Mouse (Mus musculus) adrenal gland, postnatal 14 days (tissue): ENCODE measurements at regions not wholly inside any gene's neighbourhood (a gene's known extent, or its start where the extent isn't known, plus 50 kb on each side); places are given as distances from the start of the nearest gene placed in this dataset.

ENCODE experiments used
- DNase-seq: peaks from one replicate; pipeline ENCODE4 v3.0.0; 2021; ENCODE audit warnings: mixed read lengths

DNA sequence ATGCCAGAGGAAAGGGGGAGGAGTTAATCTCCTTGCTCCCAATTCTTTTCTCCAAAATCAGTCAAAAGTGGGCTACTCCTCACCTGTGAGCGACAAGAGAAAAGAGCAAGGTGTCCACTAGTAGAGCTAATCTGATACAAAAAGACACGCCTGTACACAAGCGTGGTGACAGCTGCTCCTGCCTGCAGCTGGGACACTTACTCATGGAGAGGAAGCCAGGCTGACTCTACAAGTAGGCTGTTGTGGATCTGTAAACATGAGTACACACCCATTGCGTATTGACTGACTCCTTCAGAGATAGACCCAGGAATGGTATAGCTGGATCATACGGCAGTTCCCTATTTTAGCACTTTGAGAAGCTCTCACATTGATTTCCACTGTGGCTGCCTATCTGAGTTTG lies 129.7 kb downstream of the Nuak1 start:
- DNase-seq, result no peak

- no peak for DNase-seq
These were observed 127.7 kb downstream of the Nuak1 start for GRCm38 (mm10) chr10:84312656-84313055.

DNA sequence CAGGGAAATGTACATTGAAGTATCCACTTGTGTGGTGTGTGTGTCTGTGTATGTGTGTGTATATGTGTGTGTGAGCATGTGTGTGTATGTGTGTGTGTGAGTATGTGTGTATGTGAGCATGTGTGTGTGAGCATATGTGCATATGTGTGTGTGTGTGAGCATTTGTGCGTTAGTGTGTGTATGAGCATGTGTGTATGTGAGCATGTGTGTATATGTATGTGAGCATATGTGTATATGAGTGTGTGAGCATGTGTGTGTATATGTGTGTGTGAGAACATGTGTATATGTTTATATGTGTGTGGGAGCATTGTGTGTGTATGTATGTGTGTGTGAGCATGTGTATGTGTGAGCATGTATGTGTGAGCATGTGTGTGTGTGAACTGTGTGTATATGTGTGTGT lies 123.5 kb downstream of the Nuak1 start:
- no peak for DNase-seq

GRCm38 (mm10) chr10:84317960-84318359 lies 122.4 kb downstream of the Nuak1 start:
- DNase-seq, result no peak
